Comparison of ENCODE assay signal across 8 mouse cellular contexts in genomic region chr6:97615901-97616461, GRCm38 (mm10). TPM values are rescaled to one million over a fixed set of nuclear protein-coding genes. Genes with fewer than 3 reads are reported as not detected.
A peak's percentile ranks its signal among the peaks of the same experiment; 100 is the strongest.
DNase-seq lines count a peak whose midpoint lies in the region; ATAC-seq and TF ChIP-seq lines count a peak whose summit lies in the region.

No protein-coding gene starts in this region.

- peak overlapping the region; percentile 96 for H3K4me2 ChIP-seq in heart, embryonic 11.5 days
- peak overlapping the region; percentile 99 for H3K4me2 ChIP-seq in kidney, postnatal 0 days (ENCODE audit: low read length)
- H3K4me2 ChIP-seq in midbrain, embryonic 15.5 days = peak overlapping the region; percentile 90

- H3K9ac ChIP-seq in heart, embryonic 11.5 days (ENCODE audit: low read depth, low read length) = peak overlapping the region; percentile 67
- H3K9ac ChIP-seq in kidney, postnatal 0 days (ENCODE audit: low read depth, low read length) = no peak overlapping the region
- peak overlapping the region; percentile 89 for H3K9ac ChIP-seq in midbrain, embryonic 15.5 days

- peak; percentile 45 for DNase-seq in adrenal gland, adult 2 months
- no peak for DNase-seq in adrenal gland, postnatal 25 days
- DNase-seq in embryo, embryonic 10.5 days (ENCODE audit: low spot score) = peak; percentile 64
- peak; percentile 39 for DNase-seq in kidney, postnatal 0 days (ENCODE audit: low spot score)
- DNase-seq in left cerebral cortex, adult 11 months (ENCODE audit: low spot score) = no peak
- no peak for DNase-seq in thymus, adult 18-20 months

- H3K4me3 ChIP-seq in heart, embryonic 11.5 days (ENCODE audit: low read depth, low read length) = peak overlapping the region; percentile 73
- H3K4me3 ChIP-seq in kidney, postnatal 0 days (replicated peaks; ENCODE audit: low read depth, low read length) = peak overlapping the region; percentile 66
- H3K4me3 ChIP-seq in midbrain, embryonic 15.5 days = peak overlapping the region; percentile 84

- H3K4me1 ChIP-seq in heart, embryonic 11.5 days (ENCODE audit: control insufficient read depth, insufficient read depth, low read length) = peaks cover 7% of the 10 kb centered on the region
- no peaks in the 10 kb centered on the region; the same call in none of the 2 replicates for H3K4me1 ChIP-seq in kidney, postnatal 0 days (replicated peaks; ENCODE audit: insufficient read depth, low read length)
- peaks cover 22% of the 10 kb centered on the region for H3K4me1 ChIP-seq in midbrain, embryonic 15.5 days

- H3K9me3 ChIP-seq in heart, embryonic 11.5 days (replicated peaks; ENCODE audit: control insufficient read depth, low read length) = no peaks in the 10 kb centered on the region
- H3K9me3 ChIP-seq in kidney, postnatal 0 days (replicated peaks; ENCODE audit: low read length) = no peaks in the 10 kb centered on the region
- H3K9me3 ChIP-seq in midbrain, embryonic 15.5 days = no peaks in the 10 kb centered on the region

- no peak for TF ChIP-seq CTCF in kidney, postnatal 0 days (IDR thresholded peaks at IDR 0.05; ENCODE audit: low read depth)

- no peak overlapping the region for H3K27ac ChIP-seq in heart, embryonic 11.5 days (ENCODE audit: low read depth, low read length)
- H3K27ac ChIP-seq in kidney, postnatal 0 days = no peak overlapping the region
- peak overlapping the region; percentile 94; the same call in 1 of the 2 replicates for H3K27ac ChIP-seq in midbrain, embryonic 15.5 days

- no peaks in the 10 kb centered on the region for H3K27me3 ChIP-seq in heart, embryonic 11.5 days (ENCODE audit: control insufficient read depth, insufficient read depth, low read length)
- no peaks in the 10 kb centered on the region for H3K27me3 ChIP-seq in kidney, postnatal 0 days (ENCODE audit: insufficient read depth, low read length)
- H3K27me3 ChIP-seq in midbrain, embryonic 15.5 days (replicated peaks) = no peaks in the 10 kb centered on the region

- ATAC-seq in heart, embryonic 11.5 days (replicated peaks; ENCODE audit: insufficient number of reproducible peaks, low FRiP score, low TSS enrichment) = no peak
- no peak for ATAC-seq in kidney, postnatal 0 days (replicated peaks; ENCODE audit: low FRiP score, low read depth)
- ATAC-seq in midbrain, embryonic 15.5 days (replicated peaks) = no peak

- 4% methylated on average over 16 of the region's 16 CpGs for WGBS in heart, embryonic 11.5 days (ENCODE audit: insufficient replicate concordance)
- 3% methylated on average over 16 of the region's 16 CpGs for WGBS in kidney, postnatal 0 days
- 1% methylated on average over 16 of the region's 16 CpGs for WGBS in midbrain, embryonic 15.5 days

- H3K36me3 ChIP-seq in heart, embryonic 11.5 days (ENCODE audit: control insufficient read depth, insufficient read depth, low read length) = no peaks in the 10 kb centered on the region
- no peaks in the 10 kb centered on the region for H3K36me3 ChIP-seq in kidney, postnatal 0 days (ENCODE audit: insufficient read depth, low read length)
- no peaks in the 10 kb centered on the region for H3K36me3 ChIP-seq in midbrain, embryonic 15.5 days (replicated peaks)

RNA-seq across cellular contexts. Expression of gene Frmd4b, which starts 1.4 kb away (rescaled TPM):
- total RNA-seq in adrenal gland, adult 2 months (2021) = 10 to 100 TPM; 16.8 to 22.7 TPM
- polyA plus RNA-seq in adrenal gland, adult 2 months (2012; rRNA removed) = 4.1 and 4.7 TPM in 2 replicates
- 21.3 and 25.3 TPM in 2 replicates for total RNA-seq in adrenal gland, postnatal 25 days (2021)
- polyA plus RNA-seq in heart, embryonic 11.5 days (2014; fragmentation: Nextera tagmentation; extraction: Ambion mirVana) = 29.3 and 29.7 TPM in 2 replicates
- polyA plus RNA-seq in kidney, postnatal 0 days (2015; fragmentation: Nextera tagmentation; extraction: Ambion mirVana) = 12.7 and 14.0 TPM in 2 replicates
- 16.9 and 19.9 TPM in 2 replicates for polyA plus RNA-seq in midbrain, embryonic 15.5 days (2015; fragmentation: Nextera tagmentation; extraction: Ambion mirVana)

Comparison
In these comparisons a context has a peak if more than half of its experiments do, and no peak if none do; other contexts are left out.
1. DNase-seq: peak in adrenal gland, adult 2 months (single experiment), embryo, embryonic 10.5 days (single experiment) and kidney, postnatal 0 days (single experiment); none in adrenal gland, postnatal 25 days (single experiment), left cerebral cortex, adult 11 months (single experiment) and thymus, adult 18-20 months (0 of 2).
2. Peak in every context shown above with its lines, with median percentiles within 50 percentile points of each other: H3K4me2 ChIP-seq and H3K4me3 ChIP-seq.